Mouse (Mus musculus): ENCODE measurements around the gene Nlk.
"Not testable (repeated sequence)": the region's sequence is repeated elsewhere in the genome, so short reads cannot be mapped to it uniquely, and the experiment has no call there.

DNA sequence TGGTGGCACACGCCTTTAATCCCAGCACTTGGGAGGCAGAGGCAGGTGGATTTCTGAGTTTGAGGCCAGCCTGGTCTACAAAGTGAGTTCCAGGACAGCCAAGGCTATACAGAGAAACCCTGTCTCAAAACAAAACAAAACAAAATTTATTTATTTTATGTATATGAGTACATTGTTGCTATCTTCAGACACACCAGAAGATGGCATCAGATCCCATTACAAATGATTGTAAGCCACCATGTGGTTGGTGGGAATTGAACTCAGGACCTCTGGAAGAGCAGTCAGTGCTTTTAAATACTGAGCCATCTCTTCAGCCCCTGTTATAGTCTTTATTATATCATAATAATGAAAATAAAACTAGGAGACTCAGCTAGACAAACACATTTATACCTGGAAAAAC lies 109.5 kb downstream of the Nlk start:
- TF ChIP-seq CTCF (IDR thresholded peaks at IDR 0.05; ENCODE audit: control insufficient read depth, insufficient read depth, low read length); POLR2A (IDR thresholded peaks at IDR 0.05; ENCODE audit: borderline replicate concordance, control insufficient read depth, low read depth, low read length): not testable (repeated sequence)

All from bone marrow, adult 2 months (tissue).